Mouse (Mus musculus) midbrain, embryonic 16.5 days (tissue): ENCODE results near the gene Rcn1. TPM values are rescaled to one million over a fixed set of nuclear protein-coding genes. Genes with fewer than 3 reads are reported as not detected.

Experiments
- ATAC-seq: fragments of 200-750 bp; cut with Nextera tagmentation; 2 replicates; pipeline ENCODE4 v1.8.0; 2017; ENCODE audit warnings: moderate TSS enrichment
- H3K27ac ChIP-seq: fragments of 300-500 bp; sonication (generic); 2 replicates; pipeline ENCODE4 v1.5.1; 2014; ENCODE audit warnings: mild to moderate bottlenecking, low read length, mixed read lengths
- H3K27me3 ChIP-seq: fragments of 300-500 bp; sonication (generic); 2 replicates; pipeline ENCODE4 v1.6.1; 2014; ENCODE audit warnings: low read depth, low read length, mixed read lengths; ENCODE audit not compliant: control insufficient read depth, insufficient read depth
- H3K36me3 ChIP-seq: fragments of 300-500 bp; sonication (generic); 2 replicates; pipeline ENCODE4 v1.6.1; 2014; ENCODE audit warnings: mild to moderate bottlenecking, low read length, moderate library complexity, mixed read lengths; ENCODE audit not compliant: control insufficient read depth, insufficient read depth
- H3K4me1 ChIP-seq: fragments of 300-500 bp; sonication (generic); 2 replicates; pipeline ENCODE4 v1.6.1; 2014; ENCODE audit warnings: mild to moderate bottlenecking, low read length, mixed read lengths; ENCODE audit not compliant: control insufficient read depth, insufficient read depth
- H3K4me2 ChIP-seq: fragments of 300-500 bp; sonication (generic); 2 replicates; pipeline ENCODE4 v1.6.1; 2014; ENCODE audit warnings: mild to moderate bottlenecking, low read length, mixed read lengths
- H3K4me3 ChIP-seq: fragments of 300-500 bp; sonication (generic); 2 replicates; pipeline ENCODE4 v1.5.1; 2014; ENCODE audit warnings: low read depth, mild to moderate bottlenecking, low read length, moderate library complexity, mixed read lengths
- H3K9ac ChIP-seq: fragments of 300-500 bp; sonication (generic); 2 replicates; pipeline ENCODE4 v1.6.1; 2014; ENCODE audit warnings: low read depth, low read length, mixed read lengths
- H3K9me3 ChIP-seq: fragments of 300-500 bp; sonication (generic); replicated peaks from 2 replicates; pipeline ENCODE4 v1.6.1; 2014; ENCODE audit warnings: mild to moderate bottlenecking, low read length, mixed read lengths; ENCODE audit not compliant: control insufficient read depth, poor library complexity, severe bottlenecking
- WGBS: fragments of 180-500 bp; shearing (Covaris S2); extraction: QIAGEN DNeasy Blood & Tissue Kit; methylation state at CpG from one replicate; pipeline ENCODE4 v1.1.7; 2014; 5-methylcytosine and 5-hydroxymethylcytosine counted together
- polyA plus RNA-seq: library from polyadenylated mRNA; unstranded; fragments of >200 nt; fragmentation: Nextera tagmentation; extraction: Ambion mirVana; gene quantifications from 2 replicates; pipeline ENCODE4 v1.2.1, GENCODE M21; 2015

The Rcn1 gene
- polyA plus RNA-seq, 1 experiment from 2014 or later: 63.8 TPM

GRCm38 (mm10) chr2:105337171-105337875, 61.8 kb downstream of the Rcn1 start:
- WGBS: 30% methylated on average over 8 of the region's 8 CpGs
- no peaks in the 10 kb centered on the region for H3K9me3 ChIP-seq
- H3K4me3 ChIP-seq: no peak overlapping the region
- no peaks in the 10 kb centered on the region for H3K36me3 ChIP-seq
- no peak overlapping the region for H3K4me2 ChIP-seq
- peaks cover 11% of the 10 kb centered on the region; the same call in 1 of the 2 replicates for H3K4me1 ChIP-seq
- H3K27ac ChIP-seq: no peak overlapping the region
- no peak overlapping the region for H3K9ac ChIP-seq
- no peak for ATAC-seq
- H3K27me3 ChIP-seq: peaks cover 2% of the 10 kb centered on the region

GRCm38 (mm10) chr2:105336314-105337027, 62.6 kb downstream of the Rcn1 start:
- no peak for ATAC-seq
- 12% methylated on average over 12 of the region's 12 CpGs for WGBS
- peaks cover 11% of the 10 kb centered on the region; the same call in 1 of the 2 replicates for H3K4me1 ChIP-seq
- no peaks in the 10 kb centered on the region for H3K9me3 ChIP-seq
- H3K27ac ChIP-seq: no peak overlapping the region
- peaks cover 7% of the 10 kb centered on the region for H3K27me3 ChIP-seq
- H3K36me3 ChIP-seq: no peaks in the 10 kb centered on the region
- no peak overlapping the region for H3K4me3 ChIP-seq
- H3K4me2 ChIP-seq: no peak overlapping the region
- H3K9ac ChIP-seq: no peak overlapping the region

Other genes starting within 250 kb of the Rcn1 start
- not detected in 2 replicates for gene Them7, start 175.0 kb downstream of the Rcn1 start, polyA plus RNA-seq